Mouse (Mus musculus) thymus, postnatal 14 days (tissue): Measurements from ENCODE around the gene H2afb1.
"Not testable (repeated sequence)": the region's sequence is repeated elsewhere in the genome, so short reads cannot be mapped to it uniquely, and the experiment has no call there.

Experiments used
- DNase-seq: peaks from one replicate; pipeline ENCODE4 v3.0.0; 2021

Gene H2afb1

DNA sequence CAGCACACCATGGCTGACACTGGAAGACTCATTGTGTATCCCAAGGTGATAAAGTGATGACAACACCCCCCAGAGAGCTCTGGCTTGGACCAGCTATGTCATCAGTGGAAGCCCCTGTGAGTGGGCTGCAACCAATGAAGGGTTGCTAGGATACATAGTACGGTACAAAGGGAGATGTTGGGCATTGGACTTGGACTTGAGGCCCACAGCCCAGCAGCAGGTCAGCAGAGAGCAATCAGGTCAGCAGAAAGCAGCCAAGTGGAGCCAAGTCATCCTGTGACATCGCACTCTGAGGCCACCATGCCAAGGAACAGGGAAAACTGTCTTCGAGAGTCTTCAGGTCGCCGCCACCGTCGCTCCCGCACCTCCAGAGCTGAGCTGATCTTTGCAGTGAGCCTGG is at the start of gene H2afb1:
TSS of gene H2afb1 (plus strand) at position 301 of the 400 bp plus-strand sequence.
- DNase-seq = not testable (repeated sequence)

- DNase-seq = no peak
Observed at GRCm38 (mm10) chrX:117036085-117036484, 21.5 kb downstream of the H2afb1 start.
